Mouse (Mus musculus): Measurements from ENCODE around the gene Rgs5.

Gene Rgs5

DNA sequence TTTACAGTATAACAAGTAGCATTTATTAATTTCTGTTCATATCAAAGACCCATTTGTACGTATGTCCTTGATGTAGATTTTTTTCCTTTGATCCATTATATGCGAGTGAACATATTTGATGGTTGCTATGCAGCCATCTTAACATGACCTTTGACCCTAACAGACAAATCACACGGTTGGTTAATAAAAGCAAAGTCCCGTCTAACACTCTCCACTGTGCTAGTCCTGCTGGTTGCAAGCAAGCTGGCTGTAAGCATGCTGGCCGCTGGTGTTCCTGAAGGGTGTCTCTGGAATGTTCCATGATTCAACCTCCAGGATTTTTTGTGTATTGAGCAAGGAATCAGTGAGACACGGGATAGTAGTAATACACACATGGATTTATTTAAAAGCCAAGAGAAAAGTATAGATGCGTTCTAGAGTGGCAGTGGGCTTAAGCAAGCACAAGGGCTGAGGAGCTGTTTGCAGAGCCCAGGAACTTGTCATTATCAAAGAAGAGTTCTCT lies 75.3 kb downstream of the Rgs5 start:
- no peak for DNase-seq

DNA sequence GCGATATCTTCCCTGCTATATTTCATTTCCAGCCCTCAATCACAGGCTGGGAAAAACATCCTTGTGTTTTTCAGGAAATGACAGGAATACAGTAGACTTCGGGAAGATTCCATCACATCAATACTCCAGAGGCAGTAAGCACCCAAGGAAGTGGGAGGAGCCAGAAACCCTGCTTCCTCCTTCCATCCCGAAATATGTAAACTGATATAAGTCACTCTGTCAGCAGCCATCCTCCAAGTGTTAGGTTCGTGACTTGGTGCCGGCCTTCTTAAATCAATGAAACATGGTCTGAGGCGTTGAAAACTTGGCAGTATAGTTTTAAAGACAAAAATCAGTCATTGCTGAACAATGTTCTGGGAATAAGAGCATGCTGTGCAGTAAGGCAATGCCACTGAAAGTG lies 80.8 kb downstream of the Rgs5 start:
- no peak for DNase-seq

DNA sequence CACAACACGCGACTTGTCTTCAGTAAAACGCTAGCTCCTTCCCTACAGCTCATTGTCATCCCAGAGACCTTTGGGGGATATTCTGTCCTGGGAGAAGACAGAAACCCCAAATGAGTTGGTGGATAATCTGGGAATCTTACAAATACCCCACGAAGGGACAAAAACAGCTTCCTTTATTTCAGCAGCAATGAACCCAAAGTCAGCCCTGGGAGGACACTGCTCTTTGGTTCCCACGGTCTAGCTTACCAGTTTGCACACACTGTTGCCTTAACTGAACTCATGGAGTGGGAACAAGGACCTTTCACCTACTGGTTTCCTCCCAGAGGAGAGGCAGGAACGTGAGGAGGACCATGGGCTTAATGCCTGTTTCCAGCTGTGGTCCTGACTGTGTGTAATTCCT lies 81.9 kb downstream of the Rgs5 start:
- DNase-seq, result no peak

DNA sequence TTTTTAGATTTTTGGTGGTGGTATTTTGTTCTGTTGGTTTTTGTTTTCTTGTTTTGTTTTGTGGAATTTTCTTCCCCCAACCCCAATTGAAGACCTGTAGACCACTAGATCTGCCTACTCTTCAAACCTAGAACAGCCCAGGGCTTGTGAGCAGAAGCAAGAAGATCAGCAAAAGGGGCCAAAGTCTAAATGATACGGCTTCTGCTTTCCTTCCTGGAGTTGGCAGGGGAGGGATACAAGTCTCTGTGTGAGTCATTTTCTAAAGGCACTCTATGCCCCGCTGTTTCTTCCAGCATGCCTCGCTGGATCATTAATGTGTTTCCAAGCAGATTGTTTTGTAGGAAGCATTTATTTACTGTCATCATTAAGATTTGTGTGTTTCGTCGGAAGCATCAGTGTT lies 85.8 kb downstream of the Rgs5 start:
- DNase-seq, result no peak

All from layer of hippocampus, adult 9-11 months (tissue).